Mouse (Mus musculus) monocyte, adult 5-6 weeks (primary cell): ENCODE results near the gene Plpp7. TPM values are rescaled to one million over a fixed set of nuclear protein-coding genes. Genes with fewer than 3 reads are reported as not detected.
A peak's percentile ranks its signal among the peaks of the same experiment; 100 is the strongest.

Source experiments
- ATAC-seq: fragments of 153-309, 156-312 bp; replicated peaks from 2 replicates; pipeline ENCODE4 v1.8.0; 2017; ENCODE audit warnings: mild to moderate bottlenecking; ENCODE audit not compliant: low TSS enrichment, insufficient number of reproducible peaks, severe bottlenecking, poor library complexity, low FRiP score
- total RNA-seq: library from RNA; stranded (forward); fragments of 200-1000, 200-491, 200-594 nt; gene quantifications from 3 replicates; pipeline ENCODE4 v1.2.3, GENCODE M21; 2017

The Plpp7 gene
- total RNA-seq, result 1.2 TPM in 1 of 3 replicates, not detected in the others

DNA sequence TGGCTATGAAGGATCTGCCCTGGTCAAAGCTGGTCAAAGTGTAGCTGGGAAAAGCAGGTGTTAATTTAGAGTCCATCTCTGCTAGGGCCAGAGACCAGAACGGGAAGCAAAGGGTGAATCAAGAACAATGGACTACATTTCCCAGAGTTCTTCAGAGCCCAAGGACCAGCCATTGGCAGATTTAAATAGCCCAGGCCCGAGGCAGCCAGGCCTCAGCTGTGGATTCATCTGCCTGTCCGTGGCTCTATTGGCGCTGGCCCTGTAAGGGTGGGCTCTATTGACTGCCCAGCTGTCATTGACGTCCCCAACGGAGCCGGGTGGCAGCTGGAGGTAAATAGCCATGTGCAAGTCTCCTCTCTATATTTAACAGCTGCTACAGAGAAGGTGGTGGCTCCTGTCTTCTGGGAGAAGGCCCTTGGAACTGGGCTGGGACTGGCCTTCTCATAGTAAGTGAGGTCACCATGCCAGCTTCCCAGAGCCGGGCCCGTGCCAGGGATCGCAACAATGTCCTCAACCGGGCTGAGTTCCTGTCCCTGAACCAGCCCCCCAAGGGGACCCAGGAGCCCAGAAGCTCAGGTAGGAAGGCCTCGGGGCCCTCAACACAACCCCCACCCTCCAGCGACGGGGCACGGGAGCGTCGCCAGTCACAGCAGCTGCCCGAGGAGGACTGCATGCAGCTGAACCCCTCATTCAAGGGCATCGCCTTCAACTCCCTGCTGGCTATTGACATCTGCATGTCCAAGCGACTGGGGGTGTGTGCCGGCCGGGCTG lies at the start of gene Plpp7:
Gene Plpp7, plus strand, starts transcription at position 178 of the 771 bp plus-strand sequence.
- ATAC-seq, result peak; percentile 78

DNA sequence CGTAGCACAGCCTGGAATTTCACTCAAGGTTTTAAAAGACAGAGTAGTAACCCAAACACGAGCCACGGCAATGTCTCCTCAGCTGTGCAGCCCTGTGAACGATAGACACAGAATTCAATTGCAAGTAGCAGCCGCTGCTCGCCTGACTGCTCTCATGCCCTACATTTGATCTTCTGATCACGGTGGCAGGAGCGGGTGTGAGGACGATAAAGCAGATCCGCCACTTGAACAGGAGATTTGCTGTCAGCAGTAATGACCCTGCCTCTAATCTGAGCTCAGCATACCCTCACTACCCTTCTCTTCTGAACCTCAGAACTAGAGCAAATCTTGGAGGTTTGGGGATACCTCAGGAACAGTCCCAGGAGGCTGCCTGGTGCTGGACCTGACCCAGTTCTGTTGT lies 49.3 kb upstream of the Plpp7 start:
- no peak for ATAC-seq

DNA sequence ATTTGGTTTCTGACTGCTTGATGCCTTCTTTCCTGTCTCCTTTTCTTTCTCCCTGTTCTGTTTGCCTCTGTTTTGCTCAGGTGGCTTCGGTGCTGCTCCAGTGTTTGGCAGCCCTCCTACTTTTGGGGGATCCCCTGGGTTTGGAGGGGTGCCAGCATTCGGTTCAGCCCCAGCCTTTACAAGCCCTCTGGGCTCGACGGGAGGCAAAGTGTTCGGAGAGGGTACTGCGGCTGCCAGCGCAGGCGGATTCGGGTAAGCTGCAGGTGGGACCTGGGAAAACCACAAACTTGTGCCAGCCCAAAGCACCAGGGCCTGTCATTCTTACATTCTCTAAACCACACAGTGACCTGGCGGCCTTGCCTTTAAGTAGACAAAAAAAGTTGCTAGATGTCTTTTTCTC lies 48.0 kb upstream of the Plpp7 start:
- no peak for ATAC-seq

DNA sequence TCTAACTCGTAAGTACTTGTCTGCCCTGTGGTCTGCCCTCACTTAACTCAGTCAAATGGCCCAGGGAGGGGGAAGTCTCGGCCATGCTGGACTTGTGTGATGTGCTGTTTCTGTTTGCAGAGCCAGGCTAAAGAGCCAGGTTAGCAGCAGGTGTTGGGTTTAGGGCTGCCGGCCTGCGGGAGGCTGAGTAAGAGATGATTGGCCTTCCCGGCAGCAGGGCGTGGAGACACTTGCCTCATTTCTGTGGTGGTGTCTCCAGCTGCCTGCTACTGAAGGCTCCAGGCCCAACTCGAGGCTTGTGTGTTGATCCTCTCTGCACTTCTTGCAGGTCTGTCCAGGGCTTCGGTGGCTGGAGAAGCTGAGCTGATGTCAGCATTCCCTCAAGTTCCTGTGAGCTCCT lies 43.5 kb upstream of the Plpp7 start:
- ATAC-seq, result no peak

DNA sequence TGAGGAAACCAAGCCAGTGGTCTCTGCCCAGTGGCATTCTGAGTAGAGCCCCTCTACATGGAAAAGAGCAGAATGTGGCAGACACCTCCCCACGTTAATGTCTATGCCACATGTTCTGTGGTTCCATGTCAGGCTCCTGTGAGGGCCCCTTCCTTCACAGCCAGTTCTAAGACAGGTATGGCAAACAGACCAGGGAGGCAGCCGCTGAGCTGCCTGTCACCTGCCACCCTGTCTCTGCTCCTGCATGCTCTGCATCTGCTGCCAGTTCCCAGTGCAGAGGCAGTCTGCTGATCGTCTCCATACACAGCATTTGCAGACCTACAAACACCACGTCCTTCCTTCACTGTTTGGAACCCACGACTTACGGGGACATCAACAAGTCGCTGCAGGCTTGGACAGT lies 42.9 kb upstream of the Plpp7 start:
- no peak for ATAC-seq

DNA sequence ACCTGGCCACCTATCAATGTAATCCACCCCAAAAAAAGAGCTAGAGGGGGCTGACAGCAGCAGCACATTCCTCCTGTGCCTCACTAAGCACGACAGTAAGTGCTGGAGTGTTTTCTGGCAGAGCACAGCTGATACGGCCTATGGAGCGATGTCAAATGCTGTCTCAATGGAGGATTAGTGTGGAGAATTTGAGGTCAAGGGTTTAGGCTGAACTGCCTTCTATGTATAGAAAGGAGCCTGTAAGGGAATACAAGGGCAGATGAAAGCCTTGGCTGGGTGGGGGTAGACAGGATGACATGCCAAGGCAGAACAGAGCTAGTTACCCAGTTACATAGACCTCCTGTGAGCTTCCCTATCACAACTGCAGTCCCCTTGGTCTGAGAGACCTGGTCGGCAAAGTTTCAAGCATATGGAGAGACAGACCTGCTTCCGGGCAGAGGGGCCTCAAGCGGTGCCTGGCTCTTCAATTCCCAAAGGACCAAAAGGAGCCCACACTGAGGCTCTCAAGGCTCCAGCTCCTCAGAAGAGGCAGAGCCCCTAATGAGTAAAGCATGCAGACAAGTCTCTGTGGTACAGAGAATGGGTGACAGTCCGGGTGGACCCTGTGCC lies 39.9 kb upstream of the Plpp7 start:
- no peak for ATAC-seq

DNA sequence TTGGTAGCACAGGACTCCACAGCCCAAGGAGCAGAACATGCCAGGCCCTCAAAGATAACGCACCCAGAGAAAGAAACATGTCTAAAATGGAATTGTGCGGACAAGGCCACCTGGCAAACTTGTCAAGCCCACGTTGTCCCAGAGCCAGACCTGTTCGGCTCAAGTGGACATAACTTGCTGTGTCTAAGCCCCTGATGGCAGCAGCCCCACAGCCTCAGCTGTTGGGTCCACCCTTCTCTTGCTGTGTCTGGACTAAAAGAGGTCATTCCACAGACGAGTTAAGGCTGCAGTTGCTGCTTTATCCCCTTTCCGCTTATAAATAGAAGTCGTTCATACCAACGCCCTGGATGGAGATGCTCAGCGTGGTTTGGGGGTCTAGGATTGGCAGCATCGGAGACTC lies 38.8 kb upstream of the Plpp7 start:
- ATAC-seq, result no peak

DNA sequence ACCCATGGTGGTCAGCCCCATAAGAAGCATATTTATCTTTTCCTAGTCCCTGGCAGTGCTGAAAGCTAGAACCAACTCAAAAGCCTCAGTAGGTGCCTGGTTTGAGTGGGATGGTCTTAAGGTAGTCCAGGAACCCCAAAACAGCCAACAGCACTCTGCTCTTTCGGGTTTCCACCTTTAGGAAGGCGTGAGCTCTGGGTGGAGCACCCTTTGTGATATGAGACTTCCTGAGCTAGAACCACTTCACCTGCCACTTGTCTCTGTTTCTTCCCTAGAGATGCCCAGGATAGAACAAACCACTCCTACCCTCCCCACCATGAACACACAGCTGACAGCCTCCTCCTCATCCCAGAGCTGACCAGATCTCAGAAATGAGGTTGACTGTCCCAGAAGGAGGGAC lies 38.0 kb upstream of the Plpp7 start:
- ATAC-seq, result no peak

DNA sequence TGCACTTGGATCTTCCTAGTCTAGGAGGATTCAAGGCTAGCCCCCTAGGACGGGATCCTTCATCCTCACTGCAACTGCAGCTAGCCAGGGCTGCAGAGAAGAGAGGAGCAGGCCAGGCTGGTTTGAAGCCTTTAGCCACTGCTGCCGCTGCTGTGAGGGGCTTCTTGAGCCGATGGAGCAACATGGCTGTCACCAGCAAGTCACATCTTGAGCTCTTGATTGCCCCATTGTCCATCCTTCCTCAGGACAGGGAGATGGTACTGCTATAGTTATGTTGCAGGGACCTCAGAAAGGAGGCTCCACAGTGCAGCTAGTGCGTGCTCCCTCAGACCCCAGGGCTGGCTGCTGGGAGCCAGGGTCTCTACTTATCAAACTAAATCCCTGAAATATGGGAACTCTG lies 37.5 kb upstream of the Plpp7 start:
- ATAC-seq, result no peak

DNA sequence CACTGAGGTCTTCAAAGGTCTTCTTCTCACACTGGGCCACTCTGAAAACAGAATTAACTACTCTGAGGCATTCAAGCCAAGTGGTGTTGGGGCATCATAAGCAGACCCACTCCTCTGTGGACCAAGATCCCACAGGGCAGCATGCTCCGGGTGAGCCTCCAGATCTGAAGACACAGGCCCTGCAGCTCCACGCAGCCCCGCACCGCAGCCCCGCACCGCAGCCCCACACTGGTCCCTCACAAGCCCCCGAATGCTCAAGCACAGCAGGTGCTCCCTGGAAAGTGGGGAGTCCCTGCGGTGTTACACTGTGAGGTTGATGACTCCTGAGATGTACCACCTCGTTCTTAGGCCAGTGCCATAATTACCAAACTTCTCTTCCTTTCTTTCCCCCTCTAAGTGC lies 37.1 kb upstream of the Plpp7 start:
- ATAC-seq, result no peak

DNA sequence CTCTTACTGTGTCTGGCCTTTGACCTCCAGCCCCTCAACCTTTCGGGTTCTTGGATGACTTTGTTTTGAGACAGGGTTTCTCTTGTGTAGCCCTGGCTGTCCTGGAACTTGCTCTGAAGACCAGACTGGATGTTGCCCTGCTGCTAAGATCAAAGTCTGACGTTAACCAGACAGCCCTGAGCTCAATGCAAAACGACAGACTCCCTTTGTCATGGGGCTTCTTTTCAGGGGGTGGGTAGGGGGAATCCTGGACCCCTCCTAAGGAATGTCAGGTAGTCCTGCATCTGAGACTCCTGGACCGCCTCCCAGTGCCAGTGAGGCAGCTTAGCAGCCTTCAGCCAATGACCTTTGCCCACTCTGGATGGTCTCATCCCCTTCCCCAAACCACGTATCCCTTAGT lies 36.6 kb upstream of the Plpp7 start:
- no peak for ATAC-seq

DNA sequence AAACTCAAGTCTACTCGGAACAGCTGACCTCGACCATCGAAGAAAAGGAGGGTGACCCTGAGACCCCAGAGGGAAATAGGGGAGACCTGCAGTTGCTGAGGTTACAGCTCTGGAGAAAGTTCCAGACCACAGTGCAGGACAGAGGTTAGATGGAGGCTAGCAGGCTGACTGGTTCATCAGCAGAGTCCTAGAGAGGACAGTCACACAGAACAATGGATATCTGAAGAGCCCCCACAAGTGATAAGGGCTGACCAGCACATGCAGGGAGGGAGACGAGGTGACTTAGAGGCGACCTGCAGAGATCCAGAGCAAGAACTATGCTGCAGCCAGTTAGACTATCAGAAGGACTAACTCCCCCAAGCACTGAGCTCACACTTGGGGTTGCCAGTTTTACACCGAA lies 35.7 kb upstream of the Plpp7 start:
- no peak for ATAC-seq

DNA sequence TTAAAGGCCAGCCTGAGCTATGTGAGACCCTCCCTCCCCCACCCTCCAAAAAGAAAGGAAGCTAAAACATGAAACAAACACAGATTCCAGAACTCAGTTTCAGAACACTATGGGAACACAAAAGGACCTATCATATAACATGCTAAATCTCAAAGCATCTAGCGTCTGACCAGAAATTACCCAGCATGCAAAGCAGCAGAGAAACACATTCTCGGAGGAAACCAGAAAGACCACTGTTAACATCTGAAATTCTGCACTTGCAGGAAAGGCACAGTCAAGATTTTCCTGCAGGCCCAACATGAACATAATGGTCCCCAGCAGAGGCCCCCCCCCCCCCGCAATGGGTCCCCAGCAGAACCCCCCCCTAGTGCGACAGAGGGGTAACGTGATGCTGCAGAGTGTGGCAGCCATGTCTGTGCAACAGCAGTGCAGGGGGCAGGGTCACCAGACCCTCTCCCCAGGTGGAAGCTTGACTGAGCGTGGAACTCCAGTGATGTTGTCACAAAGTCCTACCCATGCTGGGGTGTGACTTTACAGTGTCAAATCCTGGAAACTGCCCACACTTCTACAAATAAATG lies 35.0 kb upstream of the Plpp7 start:
- no peak for ATAC-seq

DNA sequence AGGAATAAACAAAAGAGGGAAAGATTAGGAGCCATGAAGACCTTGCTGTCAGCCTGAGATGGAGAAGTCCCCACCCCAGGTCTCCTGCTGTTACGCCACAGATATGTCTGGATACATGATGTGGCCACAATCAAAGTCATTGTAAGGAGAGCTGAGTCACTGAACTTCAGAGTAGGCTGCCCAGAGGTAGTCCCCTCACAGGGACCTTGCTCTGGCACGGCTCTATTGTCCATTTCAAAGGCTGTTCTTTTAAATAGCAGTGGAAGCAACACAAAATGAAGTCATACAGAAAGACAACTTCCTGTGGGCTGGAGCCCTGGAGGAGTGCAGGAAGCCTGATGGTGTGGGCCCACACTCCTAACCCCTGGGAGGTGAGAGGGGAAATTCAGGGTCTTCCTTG lies 34.1 kb upstream of the Plpp7 start:
- no peak for ATAC-seq

DNA sequence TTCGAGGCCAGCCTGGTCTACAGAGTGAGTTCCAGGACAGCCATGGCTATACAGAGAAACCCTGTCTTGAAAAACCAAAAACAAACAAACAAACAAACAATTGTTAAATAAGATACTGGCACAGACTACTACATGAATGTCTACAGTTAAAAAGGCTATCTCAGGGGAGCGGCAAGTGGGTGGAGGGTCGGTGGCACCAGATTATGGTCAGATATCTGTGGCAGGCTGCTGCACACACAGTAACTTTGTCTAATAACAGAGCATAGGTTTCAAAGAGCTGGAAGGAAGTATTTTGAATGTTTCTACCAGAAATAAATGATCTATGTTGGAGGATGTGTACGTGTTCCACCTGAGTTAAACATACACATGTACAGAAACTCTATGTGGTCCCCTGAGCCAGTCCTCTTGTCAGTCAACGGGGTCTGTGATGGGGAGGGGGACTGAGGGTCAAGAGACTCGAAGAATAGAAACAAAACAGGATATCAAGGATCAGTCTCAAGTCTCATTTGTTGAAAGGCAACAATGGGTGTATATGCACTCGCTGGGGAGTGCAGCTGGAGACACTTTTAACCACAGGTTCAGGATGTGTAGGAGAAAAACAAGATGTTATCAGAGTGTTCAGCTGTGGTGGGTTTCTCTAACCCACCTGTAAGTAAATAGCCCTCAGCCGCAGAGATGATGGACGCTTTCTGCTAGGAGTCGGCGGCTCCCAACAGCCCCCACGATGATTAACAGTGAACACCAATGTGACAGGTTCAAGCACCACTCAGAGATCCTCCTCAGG lies 33.4 kb upstream of the Plpp7 start:
- no peak for ATAC-seq

DNA sequence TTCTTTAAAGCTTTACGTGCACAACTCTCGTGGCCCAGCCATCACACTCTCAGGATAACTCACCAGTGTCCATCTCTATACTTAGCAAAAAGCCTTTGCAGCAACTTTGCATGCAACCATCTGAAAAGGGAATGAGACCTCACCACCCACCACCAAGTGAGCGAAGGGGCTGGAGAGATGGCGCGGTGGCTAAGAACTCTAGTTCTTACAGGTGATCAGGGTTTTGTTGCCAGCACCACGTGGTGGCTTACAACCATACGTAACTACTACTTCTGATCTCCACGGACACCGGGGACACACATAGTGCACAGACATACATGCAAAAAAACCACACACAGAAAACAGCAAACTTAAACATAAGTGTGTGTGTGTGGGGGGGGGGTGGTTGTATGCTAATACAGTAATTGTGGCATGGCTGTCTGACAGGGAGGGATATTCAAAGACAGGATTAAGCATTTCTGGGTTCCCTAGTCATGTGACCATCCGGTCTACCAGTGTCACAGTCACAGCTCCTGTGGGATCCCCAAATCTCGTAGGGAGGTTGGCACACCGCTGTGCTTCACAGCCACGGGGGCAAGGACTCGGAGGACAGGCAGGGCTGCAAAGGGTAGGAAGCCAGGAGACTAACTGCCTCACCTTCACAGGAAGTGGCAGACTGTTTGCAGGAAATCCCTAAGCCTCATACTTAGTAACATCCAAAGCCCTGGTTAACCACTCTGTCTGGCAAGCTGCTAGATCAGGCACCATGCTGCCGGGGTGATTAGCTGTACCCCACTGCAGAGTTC lies 32.5 kb upstream of the Plpp7 start:
- ATAC-seq, result no peak

DNA sequence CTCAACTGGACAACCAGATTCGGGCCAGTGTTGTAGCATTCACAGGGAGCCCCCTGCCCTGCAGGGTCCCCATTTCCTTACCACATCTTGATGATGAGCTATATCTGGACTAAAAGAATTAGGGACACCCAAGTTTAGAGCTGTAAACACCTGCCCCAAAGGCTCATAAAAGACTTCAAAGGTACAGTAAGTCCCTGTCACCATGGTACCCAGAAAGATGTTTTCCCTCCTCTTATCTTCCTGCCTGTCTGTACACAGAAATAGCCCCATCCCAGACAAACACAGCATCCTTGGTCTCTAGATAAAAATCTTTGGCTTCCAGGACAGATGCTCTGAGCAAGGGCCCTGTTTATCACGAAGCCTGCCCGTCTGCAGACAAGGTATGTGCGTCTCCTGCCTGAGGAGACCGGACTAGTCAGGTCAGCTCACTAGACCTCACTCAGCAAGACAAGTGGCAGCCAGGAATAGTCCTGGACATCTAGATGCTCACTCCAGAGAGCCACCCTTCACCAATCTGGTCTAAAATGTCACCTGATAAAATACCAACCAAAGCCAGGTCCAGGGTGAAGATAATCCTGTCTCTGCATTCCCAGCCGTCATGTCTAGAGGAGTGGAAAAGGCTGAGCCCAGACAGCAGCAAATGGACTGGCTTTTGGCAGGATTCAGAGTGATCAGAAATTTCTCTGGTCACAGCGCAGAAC lies 31.7 kb upstream of the Plpp7 start:
- ATAC-seq, result no peak

DNA sequence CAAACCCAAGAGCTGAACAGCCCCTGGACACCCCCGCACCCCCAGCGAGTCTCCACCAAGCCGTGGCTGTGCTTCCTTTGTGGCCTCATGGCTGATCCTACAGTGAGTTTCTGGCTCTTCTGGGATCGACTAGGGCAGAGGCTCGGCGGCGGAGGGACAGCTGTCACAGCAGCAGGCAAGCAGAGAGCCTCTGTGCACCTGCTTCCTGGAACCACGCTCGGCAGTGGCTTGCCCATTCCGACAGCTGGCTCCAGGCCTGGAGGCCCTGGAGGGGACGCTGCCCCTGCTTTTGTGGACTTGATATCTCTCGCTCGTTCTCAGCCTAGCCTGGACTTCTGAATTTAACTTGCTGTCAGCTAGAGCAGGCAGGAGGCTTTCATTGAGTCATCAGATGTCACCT lies 30.4 kb upstream of the Plpp7 start:
- ATAC-seq, result no peak
